Mouse (Mus musculus) liver, embryonic 14.5 days (tissue): Measurements from ENCODE around the gene Gm44790. TPM values are rescaled to one million over a fixed set of nuclear protein-coding genes. Genes with fewer than 3 reads are reported as not detected.

Source experiments
- ATAC-seq: fragments of 200-750 bp; cut with Nextera tagmentation; 2 replicates; pipeline ENCODE4 v1.8.0; 2017; ENCODE audit warnings: moderate number of reproducible peaks, mild to moderate bottlenecking, moderate library complexity; ENCODE audit not compliant: insufficient read depth
- DNase-seq, 3 experiments: peaks; one replicate each; pipeline ENCODE4 v3.0.0-alpha.2; 2012 to 2013; ENCODE audit warnings: low read depth in 3 of 3, low spot score in 3 of 3
- H3K27ac ChIP-seq: fragments of 300-500 bp; sonication (generic); 2 replicates; pipeline ENCODE4 v1.5.1; 2014; ENCODE audit warnings: moderate library complexity, mild to moderate bottlenecking, control low read depth, inconsistent platforms
- H3K27me3 ChIP-seq: fragments of 300-500 bp; sonication (generic); 2 replicates; pipeline ENCODE4 v1.6.1; 2014; ENCODE audit warnings: mild to moderate bottlenecking, low read length, moderate library complexity; ENCODE audit not compliant: control insufficient read depth, insufficient read depth
- H3K36me3 ChIP-seq: fragments of 300-500 bp; sonication (generic); replicated peaks from 2 replicates; pipeline ENCODE4 v1.6.1; 2014; ENCODE audit warnings: low read depth; ENCODE audit not compliant: control insufficient read depth, insufficient read depth
- H3K4me1 ChIP-seq, 2 experiments: fragments of 200-500 bp in 1 of 2; fragments of 300-500 bp in 1 of 2; sonication (generic) in 1 of 2; replicated peaks; 2 replicates each; pipeline ENCODE4 v1.6.1; 2012 to 2014; ENCODE audit warnings: antibody characterized with exemption in 1 of 2, inconsistent platforms in 1 of 2, low read length in 1 of 2; ENCODE audit not compliant: control insufficient read depth in 2 of 2, insufficient read depth in 2 of 2
- H3K4me2 ChIP-seq: fragments of 300-500 bp; sonication (generic); 2 replicates; pipeline ENCODE4 v1.6.1; 2014; ENCODE audit warnings: low read depth, mild to moderate bottlenecking, control low read depth, moderate library complexity
- H3K4me3 ChIP-seq, 2 experiments: fragments of 200-500 bp in 1 of 2; fragments of 300-500 bp in 1 of 2; sonication (generic) in 1 of 2; 2 replicates each; pipeline ENCODE4 v1.5.1; 2012 to 2014; ENCODE audit warnings: low read depth in 2 of 2, low read length in 2 of 2, mild to moderate bottlenecking in 2 of 2, control low read depth in 1 of 2, inconsistent platforms in 1 of 2, moderate library complexity in 1 of 2; ENCODE audit not compliant: insufficient read depth in 1 of 2
- H3K9ac ChIP-seq: fragments of 300-500 bp; sonication (generic); replicated peaks from 2 replicates; pipeline ENCODE4 v1.6.1; 2014; ENCODE audit warnings: mild to moderate bottlenecking, control low read depth, moderate library complexity
- H3K9me3 ChIP-seq: fragments of 300-500 bp; sonication (generic); 2 replicates; pipeline ENCODE4 v1.6.1; 2016; ENCODE audit warnings: low read length, mixed read lengths; ENCODE audit not compliant: control insufficient read depth
- CTCF ChIP-seq: IDR thresholded peaks from 2 replicates; pipeline ENCODE4 v1.5.1; 2016; ENCODE audit warnings: antibody characterized with exemption, low read depth, control low read depth
- EP300 ChIP-seq: IDR thresholded peaks from 2 replicates; pipeline ENCODE4 v1.6.1; 2016; ENCODE audit warnings: antibody characterized with exemption, low read depth
- WGBS: fragments of 180-500 bp; shearing (Covaris S2); extraction: QIAGEN DNeasy Blood & Tissue Kit; methylation state at CpG from one replicate; pipeline ENCODE4 v1.1.7; 2014; ENCODE audit not compliant: insufficient replicate concordance; 5-methylcytosine and 5-hydroxymethylcytosine counted together
- polyA plus RNA-seq, 2 experiments: library from polyadenylated mRNA; depleted of rRNA in 1 of 2; stranded (reverse) in 1 of 2; unstranded in 1 of 2; fragments of >200 nt; fragmentation: Nextera tagmentation in 1 of 2; extraction: Ambion mirVana in 1 of 2; gene quantifications; 2 replicates each; pipeline versions ENCODE4 v1.2.1 to v1.2.3; 2012 to 2014

The Gm44790 gene
- polyA plus RNA-seq, 2 experiments: 0.11 TPM; not detected in 1

GRCm38 (mm10) chr6:86397257-86397980, 29.0 kb upstream of the Gm44790 start:
- no peak for ATAC-seq
- Histone ChIP-seq H3K9ac (peak overlapping the region; percentile 14; the same call in 1 of the 2 replicates), H3K27ac (no peak overlapping the region), H3K36me3 (peaks cover 2% of the 10 kb centered on the region), H3K9me3 (no peaks in the 10 kb centered on the region), H3K27me3 (no peaks in the 10 kb centered on the region; the same call in 1 of the 2 replicates), H3K4me2 (peak overlapping the region; percentile 68), H3K4me3 (peak overlapping the region; percentile 67 to 86), H3K4me1 (peaks cover 11 to 20% of the 10 kb centered on the region in 2 experiments; a peak in 3 of 4 replicates)
- TF ChIP-seq EP300 (no peak), CTCF (no peak)
- 3% methylated on average over 14 of the region's 14 CpGs for WGBS
- DNase-seq: no peak

- WGBS: 74% methylated on average over 2 of the region's 2 CpGs
- ATAC-seq: no peak
- Histone ChIP-seq H3K4me3 (no peak overlapping the region), H3K27ac (no peak overlapping the region), H3K9ac (no peak overlapping the region), H3K9me3 (no peaks in the 10 kb centered on the region), H3K27me3 (no peaks in the 10 kb centered on the region; the same call in 1 of the 2 replicates), H3K36me3 (no peaks in the 10 kb centered on the region), H3K4me2 (no peak overlapping the region), H3K4me1 (peaks cover 15 to 20% of the 10 kb centered on the region in 2 experiments; a peak in 3 of 4 replicates)
- no peak for DNase-seq
- TF ChIP-seq EP300: no peak
- TF ChIP-seq CTCF: no peak
Observed at GRCm38 (mm10) chr6:86398986-86399385, 27.5 kb upstream of the Gm44790 start.

- Histone ChIP-seq H3K27me3 (no peaks in the 10 kb centered on the region; the same call in 1 of the 2 replicates), H3K4me1 (peaks cover 16 to 20% of the 10 kb centered on the region in 2 experiments), H3K4me2 (no peak overlapping the region), H3K36me3 (no peaks in the 10 kb centered on the region), H3K9me3 (no peaks in the 10 kb centered on the region), H3K27ac (no peak overlapping the region), H3K4me3 (no peak overlapping the region), H3K9ac (no peak overlapping the region)
- no peak for DNase-seq
- TF ChIP-seq EP300 (no peak), CTCF (no peak)
- WGBS: 48% methylated on average over 2 of the region's 2 CpGs
- ATAC-seq: no peak
Observed at GRCm38 (mm10) chr6:86399995-86400394, 26.5 kb upstream of the Gm44790 start.

GRCm38 (mm10) chr6:86400972-86401371, 25.5 kb upstream of the Gm44790 start:
- DNase-seq (peak; percentile 58 to 68 (median 68)), ATAC-seq (0 out of 2 replicates have a peak, but pooled peaks have one; percentile 17)
- no peaks in the 10 kb centered on the region for H3K36me3 ChIP-seq
- peak overlapping the region; percentile 13 to 24; a peak in 3 of 4 replicates for H3K4me3 ChIP-seq
- H3K9me3 ChIP-seq: no peaks in the 10 kb centered on the region
- no peaks in the 10 kb centered on the region; the same call in 1 of the 2 replicates for H3K27me3 ChIP-seq
- no peak overlapping the region for H3K9ac ChIP-seq
- no peak overlapping the region for H3K27ac ChIP-seq
- 5% methylated on average over 9 of the region's 9 CpGs for WGBS
- peak overlapping the region; percentile 53 for H3K4me2 ChIP-seq
- peaks cover 14 to 23% of the 10 kb centered on the region in 2 experiments for H3K4me1 ChIP-seq
- TF ChIP-seq CTCF (peak; percentile 81), EP300 (no peak)
